Mouse (Mus musculus) lung, postnatal 14 days (tissue): ENCODE data around the gene Sec24d.
"Not testable (repeated sequence)": the region's sequence is repeated elsewhere in the genome, so short reads cannot be mapped to it uniquely, and the experiment has no call there.

ENCODE experiments used
- DNase-seq: peaks from one replicate; pipeline ENCODE4 v3.0.0; 2021

Gene Sec24d

DNA sequence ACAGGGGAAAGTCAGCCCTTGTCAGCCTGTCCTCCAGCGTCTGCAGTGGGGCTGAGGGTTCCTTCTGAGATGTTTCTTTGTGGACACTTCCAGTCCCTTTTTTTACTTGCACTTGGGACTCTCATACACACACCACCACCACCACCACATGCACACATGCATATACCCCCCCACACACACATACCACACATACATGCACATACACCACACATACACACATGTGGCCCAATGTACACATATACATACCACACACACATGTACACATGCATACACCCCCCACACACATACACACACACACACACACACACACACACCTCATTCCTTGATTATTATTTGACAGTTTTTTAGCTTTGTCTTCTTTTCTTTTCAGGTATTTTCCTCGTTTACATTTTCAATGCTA lies 73.8 kb downstream of the Sec24d start:
- no peak for DNase-seq

- no peak for DNase-seq
Observed at GRCm38 (mm10) chr3:123343690-123344089, 76.4 kb downstream of the Sec24d start.

GRCm38 (mm10) chr3:123348080-123348802 lies 81.0 kb downstream of the Sec24d start:
- no peak for DNase-seq

DNA sequence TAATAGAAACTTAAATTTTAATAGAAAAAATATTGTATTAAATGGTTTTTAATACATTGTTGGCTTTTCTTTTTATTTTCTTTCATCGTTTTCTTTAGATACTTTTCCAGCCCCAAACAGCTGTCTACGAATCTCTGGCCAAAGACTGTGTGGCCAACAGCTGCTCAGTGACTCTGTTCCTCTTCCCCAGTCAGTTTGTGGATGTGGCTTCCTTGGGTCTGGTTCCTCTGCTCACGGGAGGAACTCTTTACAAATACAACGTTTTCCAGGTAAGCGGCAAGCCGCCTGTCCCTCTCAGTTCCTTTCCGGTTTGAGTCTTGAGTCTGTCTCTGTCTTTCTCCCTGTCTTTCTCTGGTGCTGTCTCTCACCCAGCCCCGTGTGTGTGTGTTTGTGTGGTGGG lies 83.3 kb downstream of the Sec24d start:
- DNase-seq = no peak

- no peak for DNase-seq
Observed at GRCm38 (mm10) chr3:123351519-123351918, 84.3 kb downstream of the Sec24d start.

DNA sequence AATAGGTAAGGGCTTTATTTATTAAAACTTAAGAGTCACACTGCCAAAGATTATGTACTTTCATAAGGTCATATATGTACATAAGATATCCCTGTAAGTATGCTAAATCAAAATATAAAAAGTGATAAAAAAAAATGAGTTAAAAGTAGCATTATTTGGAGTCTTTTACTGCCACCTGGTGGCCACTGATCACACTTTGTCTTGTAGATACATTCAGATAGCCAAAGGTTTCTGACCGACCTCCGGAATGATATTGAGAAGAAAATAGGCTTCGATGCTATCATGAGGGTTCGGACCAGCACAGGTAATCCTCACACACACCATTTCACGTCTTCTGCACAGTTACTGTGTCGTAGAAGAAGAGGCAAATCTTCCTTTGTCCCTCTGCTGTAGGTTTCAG lies 85.9 kb downstream of the Sec24d start:
- DNase-seq = peak; percentile 66

GRCm38 (mm10) chr3:123353661-123354060 lies 86.4 kb downstream of the Sec24d start:
- no peak for DNase-seq

DNA sequence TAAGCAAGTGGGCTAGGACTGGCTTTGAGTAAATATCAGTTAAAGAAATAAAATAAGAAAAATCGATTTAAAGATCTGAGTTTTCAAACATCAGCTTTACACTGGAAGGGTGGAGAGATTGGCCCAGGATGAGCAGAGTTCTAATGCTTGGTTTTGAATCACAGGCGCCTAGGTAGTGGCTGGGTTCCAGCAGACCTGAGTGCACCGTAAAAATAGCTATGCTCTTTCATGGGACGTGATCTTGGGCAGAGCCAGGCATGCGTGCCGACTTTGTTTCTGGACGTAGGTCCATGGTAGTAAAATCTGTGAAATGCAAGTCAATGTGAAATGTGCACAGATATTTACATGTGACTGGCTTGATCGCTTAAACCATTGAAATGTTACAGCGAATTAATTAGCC lies 87.1 kb downstream of the Sec24d start:
- no peak for DNase-seq

GRCm38 (mm10) chr3:123356377-123356991 lies 89.2 kb downstream of the Sec24d start:
- DNase-seq = no peak

DNA sequence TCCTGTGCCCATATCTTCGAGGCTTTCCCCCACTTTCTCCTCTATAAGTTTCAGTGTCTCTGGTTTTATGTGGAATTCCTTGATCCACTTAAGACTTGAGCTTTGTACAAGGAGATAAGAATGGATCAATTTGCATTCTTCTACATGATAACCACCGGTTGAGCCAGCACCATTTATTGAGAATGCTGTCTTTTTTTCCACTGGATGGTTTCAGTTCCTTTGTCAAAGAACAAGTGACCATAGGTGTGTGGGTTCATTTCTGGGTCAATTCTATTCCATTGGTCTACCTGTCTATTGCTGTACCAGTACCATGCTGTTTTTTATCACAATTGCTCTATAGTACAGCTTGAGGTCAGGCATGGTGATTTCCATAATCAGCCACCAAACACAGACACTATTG lies 99.6 kb downstream of the Sec24d start:
- DNase-seq = not testable (repeated sequence)

DNA sequence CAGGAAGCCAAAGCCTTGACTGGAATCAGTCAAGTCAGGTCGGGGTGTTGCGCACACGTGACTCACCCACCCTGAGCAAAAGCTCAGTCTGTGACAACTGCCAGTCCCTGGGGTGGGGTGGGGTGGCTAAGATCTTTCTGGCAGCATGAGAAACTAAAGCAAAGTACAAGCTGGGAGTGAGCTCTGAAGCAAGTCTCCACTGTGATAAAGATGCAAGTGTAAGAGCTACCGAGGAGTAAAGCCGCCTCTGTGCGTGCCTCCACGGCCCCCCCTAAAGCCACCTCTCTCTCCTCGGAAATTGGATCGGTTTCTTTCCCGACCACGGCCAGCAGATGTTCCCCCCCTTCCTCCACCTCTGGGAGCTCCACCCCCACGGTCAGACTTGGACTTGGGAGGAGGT lies 101.9 kb downstream of the Sec24d start:
- no peak for DNase-seq

GRCm38 (mm10) chr3:123370927-123371326 lies 103.7 kb downstream of the Sec24d start:
- no peak for DNase-seq

DNA sequence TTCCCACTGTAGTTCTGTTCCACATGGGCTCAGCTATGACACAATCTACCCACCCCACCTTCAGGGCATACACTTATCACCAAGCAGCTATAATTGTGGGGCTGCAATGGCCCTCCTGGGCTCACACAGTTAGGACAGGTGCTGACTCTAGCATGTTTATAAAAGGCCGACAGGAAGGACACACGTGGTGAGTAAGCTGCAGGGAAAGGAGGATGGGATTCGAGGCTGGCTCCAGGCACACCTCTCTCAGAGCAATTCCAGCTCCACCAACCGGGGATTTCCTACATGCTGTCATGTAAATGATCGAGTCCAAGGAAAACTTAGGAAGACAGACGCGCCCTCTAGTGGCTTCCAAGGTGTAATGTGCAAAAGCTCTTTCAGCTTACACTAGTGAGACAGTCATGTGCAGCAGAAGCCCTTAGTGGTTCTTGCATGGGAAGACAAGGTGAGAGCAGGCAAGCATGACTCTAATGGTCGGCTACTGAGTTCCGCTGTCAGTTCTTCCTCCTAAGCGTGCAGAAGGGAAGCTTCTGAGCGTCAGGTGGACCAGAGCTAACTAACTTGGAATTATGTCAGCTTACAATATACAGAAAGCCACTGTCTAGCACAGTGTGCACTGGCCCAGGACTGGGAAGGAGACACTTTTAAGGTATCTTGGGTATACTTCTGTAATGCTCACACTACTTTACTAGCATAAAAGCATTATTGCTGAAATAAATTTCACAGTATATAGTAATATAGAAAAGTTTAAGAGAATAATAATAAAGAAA lies 104.7 kb downstream of the Sec24d start:
- DNase-seq = peak; percentile 69

DNA sequence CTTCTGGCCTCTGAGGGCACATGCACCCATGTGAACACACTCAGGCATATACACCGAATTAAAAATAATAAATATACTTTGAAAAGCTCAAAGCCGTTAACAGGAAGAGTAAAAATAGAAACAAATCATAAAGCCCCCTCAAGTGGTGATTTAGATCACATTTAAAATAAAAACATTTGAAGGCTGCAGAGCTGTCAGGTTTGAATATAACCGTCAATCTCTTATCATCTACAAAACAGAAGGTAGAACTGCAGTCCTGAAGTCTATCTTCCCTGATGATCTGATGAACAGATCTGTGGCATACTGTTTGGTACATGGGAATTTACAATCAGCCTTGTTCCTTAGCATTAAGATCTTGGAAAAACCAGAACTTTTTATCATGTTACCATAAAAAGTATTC lies 109.3 kb downstream of the Sec24d start:
- no peak for DNase-seq

DNA sequence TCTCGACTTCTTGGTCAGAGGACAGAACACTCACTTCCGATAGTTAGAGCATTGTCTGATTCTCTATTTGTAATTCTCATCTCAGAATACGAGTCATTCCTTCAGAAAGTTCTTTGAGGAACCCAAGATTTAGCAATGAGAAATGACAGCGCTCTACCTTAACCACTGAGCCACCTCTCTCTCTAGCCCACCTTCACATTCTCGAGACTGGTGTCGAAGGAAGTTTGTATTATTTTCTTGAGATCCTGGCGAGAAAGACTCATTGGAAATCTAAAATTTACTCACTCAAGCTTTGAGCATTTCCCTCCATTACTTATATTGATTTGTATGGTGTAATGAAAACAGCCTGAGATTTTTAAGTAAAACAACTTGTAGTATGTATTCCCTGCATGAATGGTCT lies 117.2 kb downstream of the Sec24d start:
- no peak for DNase-seq

DNA sequence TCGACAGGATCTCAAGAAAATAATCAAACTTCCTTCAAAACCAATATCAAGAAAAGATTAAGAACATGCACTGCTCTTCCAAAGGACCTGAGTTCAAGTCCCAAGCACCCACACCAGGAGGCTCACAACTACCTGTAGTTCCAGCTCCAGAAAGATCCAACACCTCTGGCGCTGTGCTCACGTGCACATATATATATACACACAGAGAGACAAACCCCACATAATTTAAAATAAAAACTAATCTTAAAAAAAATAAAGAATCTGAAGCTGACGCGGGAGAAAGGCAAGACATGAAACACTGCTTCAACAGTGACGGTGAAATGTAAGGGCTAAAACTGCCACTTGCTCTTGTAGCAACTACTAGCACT lies 117.8 kb downstream of the Sec24d start:
- DNase-seq = no peak

- peak; percentile 97 for DNase-seq
Observed at GRCm38 (mm10) chr3:123385486-123386156, 118.4 kb downstream of the Sec24d start, which contains the start of gene Mettl14. TSS of gene Mettl14 (minus strand) at chr3:123386108.

- not testable (repeated sequence) for DNase-seq
Observed at GRCm38 (mm10) chr3:123386157-123386780, 119.0 kb downstream of the Sec24d start.

DNA sequence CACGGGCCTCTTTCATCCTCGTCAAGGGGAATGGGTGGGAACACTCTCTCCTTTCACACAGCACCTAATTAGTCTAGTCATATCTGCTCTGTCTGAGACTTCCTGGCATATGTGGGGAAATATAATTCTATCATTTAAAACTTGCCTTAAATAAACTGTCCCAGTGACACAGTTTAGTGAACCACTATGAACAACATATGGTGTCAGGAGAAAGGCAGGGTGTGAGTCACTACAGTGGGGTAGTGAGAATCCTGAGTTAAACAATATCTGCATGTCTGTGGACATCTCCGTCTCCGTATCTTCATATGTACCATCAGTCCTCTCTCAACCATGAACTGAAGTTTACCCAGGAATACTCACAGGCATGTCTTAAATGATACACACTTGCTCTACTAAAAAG lies 123.9 kb downstream of the Sec24d start:
- no peak for DNase-seq

GRCm38 (mm10) chr3:123395611-123396010 lies 128.4 kb downstream of the Sec24d start:
- DNase-seq = no peak

DNA sequence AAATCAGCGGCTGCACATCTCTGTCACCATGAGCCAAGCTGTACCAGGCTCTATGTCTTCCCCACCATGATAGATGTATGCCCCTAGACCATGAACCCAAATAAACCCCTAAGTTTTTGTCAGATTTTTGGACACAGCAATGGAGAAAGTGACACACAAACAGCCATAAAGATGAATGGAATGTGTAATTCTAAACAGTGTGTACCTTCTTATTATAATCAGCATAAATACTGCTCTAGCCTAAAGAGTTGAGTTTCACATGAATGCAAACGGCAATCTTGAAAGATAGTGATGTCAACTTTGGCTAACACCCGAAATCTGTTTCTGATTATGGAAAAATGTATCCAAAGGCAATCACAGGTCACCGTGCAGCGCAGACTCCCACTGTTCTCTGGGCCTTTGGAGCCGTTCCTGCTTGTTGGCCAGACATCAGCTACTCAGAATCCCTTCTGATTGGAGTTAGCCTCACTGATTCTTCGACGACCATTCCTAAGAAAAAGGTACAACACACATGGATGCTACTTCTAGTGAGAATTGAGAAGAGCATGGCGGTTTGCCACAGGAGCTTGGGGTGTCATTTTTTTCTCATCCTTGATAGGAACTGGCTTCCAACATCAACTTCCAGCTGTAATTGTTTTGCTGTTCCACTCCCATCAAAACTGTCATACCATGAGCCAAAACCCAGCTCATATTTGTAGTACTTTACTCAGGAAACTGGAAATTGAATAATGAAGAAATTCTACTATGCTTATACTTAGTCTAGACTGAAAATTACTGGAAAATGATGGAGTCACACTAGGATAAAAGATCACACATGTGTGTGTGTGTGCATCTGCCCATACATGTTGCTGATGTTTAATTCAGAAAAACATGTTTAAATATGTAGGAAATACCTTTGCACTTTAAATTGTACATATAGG lies 130.6 kb downstream of the Sec24d start:
- no peak for DNase-seq

GRCm38 (mm10) chr3:123404945-123405344 lies 137.7 kb downstream of the Sec24d start:
- no peak for DNase-seq
